Mouse (Mus musculus): ENCODE results near the gene Ppt2.

Ppt2 gene

DNA sequence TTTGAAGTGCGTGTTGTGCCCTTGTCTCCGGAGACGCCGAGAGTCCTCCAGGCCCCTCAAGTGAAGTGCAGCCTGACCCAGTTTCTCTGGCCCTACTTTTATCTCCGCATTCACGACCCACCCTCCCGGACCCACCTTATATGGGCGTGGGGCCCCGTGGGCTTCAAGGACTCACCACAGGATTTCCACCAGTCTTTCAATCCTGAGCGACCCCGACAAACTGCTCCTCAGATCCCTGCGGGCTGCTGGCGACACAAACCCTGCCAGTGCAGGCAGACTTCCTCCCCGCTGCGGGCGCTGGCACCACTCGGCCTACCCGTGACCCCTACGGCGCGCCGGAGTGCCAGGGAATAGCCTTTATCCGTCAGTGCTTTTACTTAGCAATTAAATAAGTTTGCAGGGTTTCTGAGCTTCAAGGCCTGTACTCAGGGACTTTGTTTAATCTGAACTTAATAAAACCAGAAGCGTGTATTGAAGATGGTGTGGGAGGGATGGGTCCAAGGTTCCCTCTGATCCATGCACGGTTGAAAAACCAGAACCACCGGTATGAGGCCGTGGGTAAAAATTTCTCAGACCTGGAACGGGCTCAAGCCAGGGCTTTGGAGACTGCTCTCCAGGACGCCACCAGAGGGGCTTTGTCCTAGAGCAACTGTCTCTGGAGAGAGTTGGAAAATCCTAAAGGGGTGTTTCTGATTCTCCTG, at the start of gene Ppt2:
Gene Ppt2 (minus strand): TSS at position 568 of the 701 bp plus-strand sequence.
- DNase-seq (ENCODE audit: low read depth, low spot score), result no peak

DNA sequence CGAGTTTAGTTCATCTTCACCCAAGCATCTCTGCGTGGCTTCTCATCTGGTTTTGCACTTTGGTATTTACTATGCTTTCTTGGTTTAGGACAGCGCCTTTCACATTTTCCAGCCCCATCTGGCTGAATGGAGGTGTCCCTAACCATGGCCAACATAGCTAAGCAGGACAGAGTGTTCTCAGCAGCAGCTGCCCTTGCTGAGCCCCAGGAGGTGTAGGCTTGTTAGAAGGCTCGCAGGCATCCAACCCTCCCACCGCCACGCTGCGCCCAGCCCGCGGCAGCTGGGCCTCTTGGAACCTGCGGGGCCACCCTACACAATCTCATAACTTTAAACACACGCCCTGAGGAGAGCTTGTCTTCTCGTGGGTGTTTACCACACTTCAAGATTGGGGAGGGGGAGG, 48.4 kb upstream of the Ppt2 start:
- no peak for DNase-seq (ENCODE audit: low read depth, low spot score)

DNA sequence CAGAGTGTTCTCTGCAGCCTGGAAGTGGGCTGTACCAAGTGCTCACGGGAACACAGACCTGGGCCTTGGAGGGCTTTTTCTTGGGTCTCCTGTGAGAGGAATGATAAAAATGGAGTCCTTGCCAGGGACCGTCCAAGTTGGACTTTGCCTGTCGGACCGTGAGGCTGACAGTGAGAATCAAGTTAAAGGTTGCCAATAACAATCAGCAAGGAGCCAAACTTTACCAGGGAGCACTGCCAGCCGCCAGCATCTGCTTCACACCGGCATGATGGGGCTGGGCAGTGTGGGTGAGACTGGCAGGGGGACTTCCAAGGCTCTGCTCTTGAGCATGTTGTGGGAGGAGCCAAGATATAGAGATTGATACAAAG, 47.8 kb upstream of the Ppt2 start:
- DNase-seq (ENCODE audit: low read depth, low spot score), result no peak

DNA sequence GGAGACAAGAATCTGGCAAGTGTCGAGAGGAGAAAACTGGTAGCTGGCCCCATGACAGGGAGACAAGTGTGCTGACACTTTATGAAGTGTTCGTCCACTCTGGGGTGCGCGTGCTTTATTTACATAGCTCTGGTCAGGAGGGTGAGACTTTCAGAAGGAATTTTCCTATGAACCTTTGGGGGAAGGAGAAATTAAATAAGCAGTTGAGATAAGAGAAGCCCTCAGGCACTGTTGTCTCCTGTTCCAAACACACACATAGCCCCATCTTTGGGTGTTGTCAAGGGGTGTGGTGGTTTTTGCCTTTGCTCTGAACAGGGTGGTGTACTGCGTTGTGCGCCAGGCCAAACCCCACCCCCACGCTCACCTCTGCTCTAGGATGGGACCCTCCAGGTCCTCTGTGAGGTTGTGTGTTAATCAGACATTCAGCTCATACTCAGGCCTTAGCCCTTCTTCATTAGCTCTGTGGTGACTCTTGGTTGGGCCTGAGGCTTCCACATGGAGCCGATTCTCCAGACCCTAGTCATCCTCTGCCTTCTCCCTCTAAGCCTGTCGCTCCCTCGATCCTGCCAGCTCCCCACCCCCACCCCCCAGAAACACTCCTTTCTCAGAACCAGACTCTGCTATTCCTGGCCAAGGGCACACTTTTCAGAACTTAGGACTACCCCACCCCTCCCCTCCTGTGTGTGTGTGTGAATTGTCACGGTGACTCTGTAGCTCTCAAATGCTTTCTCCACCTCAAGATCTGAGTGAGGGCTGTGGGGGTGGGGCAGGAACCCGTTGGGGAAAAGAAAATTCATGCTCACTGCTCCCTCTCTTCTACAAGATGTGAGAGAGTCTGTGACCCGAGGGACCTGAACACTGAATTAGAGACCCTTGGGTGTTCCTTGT, 47.1 kb upstream of the Ppt2 start:
- no peak for DNase-seq (ENCODE audit: low read depth, low spot score)

DNA sequence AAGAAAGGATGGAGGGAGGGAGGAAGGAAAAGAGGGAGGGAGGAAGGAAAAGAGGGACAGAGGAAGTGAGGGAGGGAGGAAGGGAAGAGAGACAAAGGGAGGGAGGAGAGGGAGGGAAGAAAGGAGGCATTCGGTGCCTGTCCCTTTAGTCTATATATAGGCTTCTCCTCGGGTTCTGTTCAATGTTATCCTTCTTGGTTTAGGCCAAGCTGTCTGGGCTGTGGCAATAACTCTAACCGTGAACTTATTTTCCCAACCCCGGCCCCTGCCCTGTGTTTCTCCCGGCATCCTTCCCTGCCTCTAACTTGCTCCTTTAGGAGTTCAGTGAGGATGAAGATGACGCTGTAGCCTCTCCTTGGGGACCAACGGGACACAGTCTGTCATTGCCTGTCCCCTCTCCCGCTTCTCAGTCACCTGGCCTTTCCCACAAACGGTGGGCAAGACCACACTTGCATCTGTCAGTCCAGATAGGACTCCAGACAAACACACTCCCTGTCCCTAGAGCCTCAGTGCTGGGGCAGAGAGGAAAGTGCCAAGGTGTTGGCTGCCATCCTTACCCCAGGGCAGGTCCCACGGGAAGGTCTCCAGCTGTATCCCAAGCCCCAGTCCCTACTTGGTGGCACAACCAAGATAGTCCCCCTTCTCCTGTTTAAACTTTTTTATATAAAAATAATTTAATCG, 46.4 kb upstream of the Ppt2 start:
- no peak for DNase-seq (ENCODE audit: low read depth, low spot score)

DNA sequence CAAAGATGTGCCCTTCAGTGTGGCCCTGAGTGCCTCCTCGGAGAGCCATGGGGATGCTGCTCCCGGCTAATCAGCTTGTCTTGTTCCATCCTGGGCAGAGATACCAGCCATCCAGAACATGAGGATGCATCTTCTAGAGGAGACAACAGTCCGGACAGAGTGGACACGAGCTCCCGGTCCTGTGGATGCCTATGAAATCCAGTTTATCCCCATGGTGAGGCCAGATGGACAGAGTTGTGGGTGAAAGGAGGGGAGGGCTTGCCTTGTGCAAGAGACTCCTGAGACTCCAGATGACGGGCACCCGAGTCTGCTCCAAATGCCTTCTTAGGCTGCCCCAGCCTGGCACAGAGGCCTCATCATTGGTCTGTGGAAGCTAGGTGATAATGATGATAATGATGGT, 44.8 kb upstream of the Ppt2 start:
- DNase-seq (ENCODE audit: low read depth, low spot score), result no peak

DNA sequence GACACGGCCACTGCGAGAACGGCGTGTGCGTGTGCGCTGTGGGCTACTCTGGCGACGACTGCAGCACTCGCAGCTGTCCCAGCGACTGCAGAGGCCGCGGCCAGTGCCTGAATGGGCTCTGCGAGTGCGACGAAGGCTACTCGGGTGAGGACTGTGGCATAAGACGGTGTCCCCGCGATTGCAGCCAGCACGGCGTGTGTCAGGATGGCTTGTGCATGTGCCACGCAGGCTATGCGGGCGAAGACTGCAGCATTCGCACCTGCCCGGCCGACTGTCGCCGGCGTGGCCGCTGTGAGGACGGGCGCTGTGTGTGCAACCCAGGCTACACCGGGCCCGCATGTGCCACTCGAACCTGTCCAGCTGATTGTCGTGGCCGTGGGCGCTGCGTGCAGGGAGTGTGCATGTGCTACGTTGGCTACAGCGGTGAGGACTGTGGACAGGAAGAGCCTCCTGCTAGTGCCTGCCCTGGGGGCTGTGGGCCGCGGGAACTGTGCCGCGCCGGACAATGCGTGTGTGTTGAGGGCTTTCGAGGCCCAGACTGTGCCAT, 44.0 kb upstream of the Ppt2 start:
- DNase-seq (ENCODE audit: low read depth, low spot score), result peak; percentile 43

DNA sequence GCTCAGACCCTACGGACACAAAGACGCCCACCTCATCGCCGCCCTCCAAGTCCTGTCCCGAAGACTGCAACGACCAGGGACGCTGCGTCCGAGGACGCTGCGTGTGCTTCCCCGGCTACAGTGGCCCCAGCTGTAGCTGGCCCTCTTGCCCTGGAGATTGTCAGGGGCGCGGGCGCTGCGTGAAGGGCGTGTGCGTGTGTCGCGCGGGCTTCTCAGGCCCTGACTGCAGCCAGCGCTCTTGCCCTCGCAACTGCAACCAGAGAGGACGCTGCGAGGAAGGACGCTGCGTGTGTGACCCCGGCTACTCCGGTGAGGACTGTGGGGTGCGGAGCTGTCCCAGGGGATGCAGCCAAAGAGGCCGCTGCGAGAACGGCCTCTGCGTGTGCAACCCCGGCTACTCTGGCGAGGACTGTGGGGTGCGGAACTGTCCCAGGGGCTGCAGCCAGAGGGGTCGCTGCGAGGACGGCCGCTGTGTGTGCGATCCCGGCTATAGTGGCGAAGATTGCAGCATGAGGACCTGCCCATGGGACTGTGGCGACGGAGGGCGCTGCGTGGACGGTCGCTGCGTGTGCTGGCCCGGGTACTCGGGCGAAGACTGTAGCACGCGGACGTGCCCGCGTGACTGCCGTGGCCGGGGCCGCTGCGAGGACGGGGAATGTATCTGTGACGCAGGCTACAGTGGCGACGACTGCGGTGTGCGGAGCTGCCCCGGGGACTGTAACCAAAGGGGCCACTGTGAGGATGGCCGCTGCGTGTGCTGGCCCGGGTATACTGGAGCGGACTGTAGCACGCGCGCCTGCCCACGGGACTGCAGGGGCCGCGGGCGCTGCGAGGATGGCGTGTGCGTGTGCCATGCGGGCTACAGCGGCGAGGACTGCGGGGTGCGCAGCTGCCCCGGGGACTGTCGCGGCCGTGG, 43.1 kb upstream of the Ppt2 start:
- DNase-seq (ENCODE audit: low read depth, low spot score), result peak; percentile 42

DNA sequence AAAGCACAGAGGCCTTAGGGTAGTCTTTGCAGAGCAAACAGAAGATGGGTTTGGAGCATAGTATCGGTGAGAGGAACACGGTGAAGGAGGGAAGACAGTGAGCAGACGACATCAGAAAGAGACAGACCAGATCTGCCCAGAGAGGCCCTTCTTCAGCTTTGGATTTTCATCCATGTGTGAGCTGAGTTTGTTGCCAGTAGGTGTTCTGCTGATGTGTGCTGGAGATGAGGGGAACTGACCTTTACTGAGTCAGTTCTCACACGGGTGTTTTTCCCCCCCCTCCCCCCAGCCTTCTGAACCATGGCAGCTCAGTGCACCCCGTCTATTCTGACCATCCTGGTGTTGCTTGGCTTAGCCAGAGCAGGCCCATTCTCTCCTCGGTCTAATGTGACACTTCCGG, 41.9 kb upstream of the Ppt2 start, which contains the start of gene Tnxb:
Gene Tnxb (plus strand): TSS at position 301 of the 400 bp plus-strand sequence.
- DNase-seq (ENCODE audit: low read depth, low spot score), result no peak

DNA sequence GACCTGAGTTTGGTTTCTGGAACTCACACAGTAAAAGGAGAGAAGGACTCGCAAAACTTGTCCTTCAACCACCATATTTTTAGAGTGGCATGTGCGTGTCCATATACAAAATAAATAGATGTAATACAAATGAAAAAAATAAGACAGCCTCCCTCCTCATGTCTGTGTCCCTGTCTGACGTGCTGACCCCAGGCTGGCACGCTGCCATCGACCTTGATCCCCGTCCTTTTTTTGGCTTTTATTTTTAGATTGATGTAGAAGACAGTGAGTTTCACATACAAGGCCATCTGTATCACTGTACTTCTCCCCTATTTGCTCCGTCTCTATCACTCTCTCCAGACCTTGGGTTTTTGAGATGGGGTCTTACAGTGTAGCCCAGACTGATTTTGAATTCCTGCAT, 36.2 kb upstream of the Ppt2 start:
- DNase-seq (ENCODE audit: low read depth, low spot score), result no peak

DNA sequence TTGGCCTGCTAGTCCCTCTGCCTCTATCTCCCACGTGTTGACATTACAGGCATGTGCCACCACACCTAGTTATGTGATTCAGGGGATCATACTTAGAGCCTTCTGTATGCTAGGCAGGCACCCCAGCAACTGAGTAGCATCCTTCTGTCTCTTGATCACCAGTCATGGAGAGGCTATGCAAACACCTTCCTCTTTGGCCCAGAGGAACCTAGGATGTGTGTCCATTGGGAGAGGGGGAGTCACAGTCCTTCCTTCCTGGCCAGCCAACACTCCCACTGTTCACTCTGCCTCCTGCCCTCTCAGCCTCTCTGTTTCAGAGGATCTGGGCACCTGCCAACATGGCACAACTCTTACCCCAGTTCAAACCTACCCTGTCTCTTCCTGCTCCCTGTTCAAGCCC, 35.2 kb upstream of the Ppt2 start:
- DNase-seq (ENCODE audit: low read depth, low spot score), result no peak

DNA sequence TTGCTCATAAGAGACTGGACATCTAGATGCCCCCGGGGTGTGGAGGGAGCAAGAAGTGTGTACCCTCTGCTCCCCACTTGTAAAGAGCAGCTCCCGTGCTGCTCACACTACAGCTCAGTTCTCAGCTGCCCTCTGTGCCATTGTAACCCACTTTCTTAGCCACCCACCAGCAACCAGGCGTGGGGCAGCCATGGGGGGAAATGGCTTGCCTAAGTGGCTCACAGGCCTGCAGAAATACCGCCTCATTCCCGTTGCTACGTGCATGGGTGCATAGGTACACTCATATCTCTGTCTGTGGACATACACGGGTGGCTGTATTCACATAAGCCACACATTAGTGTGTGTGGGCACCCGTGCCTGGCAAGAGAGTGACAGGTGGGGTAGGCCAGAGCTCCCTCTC, 34.7 kb upstream of the Ppt2 start:
- no peak for DNase-seq (ENCODE audit: low read depth, low spot score)

DNA sequence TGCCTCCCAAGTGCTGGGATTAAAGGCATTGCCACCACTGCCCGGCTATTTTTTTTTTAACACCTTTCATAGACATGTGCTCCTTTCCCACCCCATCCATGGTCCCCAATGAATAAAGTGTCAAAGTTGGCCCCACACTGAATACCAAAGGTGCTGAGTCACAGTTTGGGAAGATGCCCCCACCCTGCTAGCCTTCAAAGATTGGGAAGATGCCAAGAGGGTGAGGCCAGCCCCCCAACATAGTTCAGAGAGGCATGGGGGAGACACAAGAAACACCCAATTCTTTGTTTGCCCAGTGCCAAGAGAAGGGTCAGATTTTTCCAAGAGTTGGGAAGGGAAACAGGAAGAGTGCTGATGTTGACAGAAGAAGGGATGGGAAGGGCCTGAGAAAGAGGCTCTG, 34.2 kb upstream of the Ppt2 start:
- DNase-seq (ENCODE audit: low read depth, low spot score), result no peak

DNA sequence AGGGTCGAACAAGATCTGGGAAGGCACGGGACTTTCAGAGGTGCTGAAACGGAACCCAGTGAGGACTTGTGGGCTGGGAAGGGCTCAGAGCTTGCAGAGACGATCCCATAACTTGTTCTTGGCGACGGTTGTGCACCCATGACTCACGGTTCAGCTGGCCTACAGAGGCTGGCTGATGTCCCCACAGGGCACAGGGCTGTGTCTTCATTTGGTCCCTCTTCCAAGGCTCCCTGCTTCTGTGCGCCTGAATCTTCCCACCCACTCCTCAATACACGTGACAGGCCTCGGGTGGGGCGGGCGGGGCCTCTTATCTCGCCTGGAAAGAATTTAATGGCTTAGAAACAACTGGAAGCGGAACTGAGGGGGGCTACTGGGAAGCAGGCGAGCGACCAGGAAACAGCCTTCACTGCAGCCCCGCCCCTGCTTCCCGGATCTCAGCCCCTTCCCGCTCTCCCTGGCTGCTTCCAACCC, 32.8 kb upstream of the Ppt2 start:
- peak; percentile 61 for DNase-seq (ENCODE audit: low read depth, low spot score)

DNA sequence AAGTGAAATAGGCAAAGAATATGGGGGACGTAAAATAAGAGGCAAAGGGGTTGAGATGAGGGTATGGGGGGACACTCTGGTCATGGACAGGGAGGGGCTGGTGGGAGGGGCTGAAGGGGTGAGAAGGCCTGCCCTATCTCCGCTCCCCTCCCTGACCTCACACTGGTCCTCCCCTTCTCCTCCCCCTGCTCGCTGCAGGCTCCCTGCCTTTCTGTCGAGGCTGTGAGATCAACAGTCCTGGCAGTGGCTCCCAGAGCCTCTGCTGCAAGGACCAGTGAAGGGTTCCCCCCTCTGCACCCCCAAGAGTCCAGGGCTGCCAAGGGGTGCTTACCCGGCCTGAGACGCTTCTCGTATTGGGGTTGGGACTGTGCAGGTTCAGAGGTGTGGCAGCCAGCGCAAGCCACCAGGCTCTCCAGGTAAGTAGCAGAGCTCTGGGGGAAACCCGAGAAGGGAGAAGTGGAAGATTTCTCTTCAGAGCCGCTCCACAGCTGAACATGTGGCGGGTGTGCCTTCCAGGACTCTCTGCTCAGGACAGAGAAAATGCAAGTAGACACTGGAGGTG, 32.0 kb upstream of the Ppt2 start:
- no peak for DNase-seq (ENCODE audit: low read depth, low spot score)

DNA sequence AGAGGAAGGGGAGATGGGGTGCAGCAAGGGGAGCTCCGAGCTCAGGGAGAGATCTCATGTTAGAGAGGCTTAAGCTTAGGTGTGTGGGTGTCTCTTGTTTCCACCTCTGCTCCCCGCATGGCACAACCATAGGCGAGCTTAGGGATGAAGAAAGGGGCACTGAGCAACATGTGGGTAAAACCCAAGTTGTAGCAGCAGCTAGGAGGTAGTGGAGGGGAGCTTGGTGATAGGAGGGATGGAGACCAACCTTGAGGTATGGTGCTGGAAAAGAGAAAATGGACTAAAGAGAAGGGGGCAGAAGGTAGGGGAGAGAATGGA, 31.5 kb upstream of the Ppt2 start:
- DNase-seq (ENCODE audit: low read depth, low spot score), result no peak

DNA sequence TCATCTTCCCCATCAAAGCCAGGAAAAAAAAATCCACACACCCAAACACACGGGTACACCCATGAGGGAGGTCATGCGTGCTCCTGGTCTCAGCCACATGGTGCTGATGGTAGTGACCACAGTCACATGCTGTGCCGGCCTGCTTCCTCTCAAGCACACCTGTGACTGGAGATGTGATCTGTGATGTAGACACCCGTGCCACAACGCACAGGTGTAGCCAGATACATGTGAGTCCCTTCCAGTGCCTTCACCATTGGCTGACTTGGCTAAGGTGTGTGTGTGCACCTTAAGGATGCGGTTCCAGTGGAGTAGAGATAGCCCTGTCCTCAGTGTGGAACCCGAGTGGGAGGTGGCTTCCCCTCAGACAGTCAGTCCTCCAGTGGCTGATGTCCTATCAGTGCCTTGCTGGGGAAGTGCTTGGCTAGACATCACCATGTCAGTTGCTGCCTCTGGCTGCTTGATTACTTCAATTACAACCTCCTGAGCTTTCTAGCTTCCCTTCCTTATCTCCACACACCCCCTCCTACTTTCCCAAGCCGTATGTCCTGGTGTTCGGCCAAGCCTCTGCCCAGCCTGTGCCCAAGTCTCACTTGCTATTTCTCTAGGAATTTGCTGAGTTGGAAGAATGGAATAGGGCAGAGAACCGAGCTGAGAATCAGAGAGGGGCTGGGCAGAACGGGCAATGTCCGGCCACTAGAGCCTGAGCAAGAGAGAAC, 31.0 kb upstream of the Ppt2 start:
- no peak for DNase-seq (ENCODE audit: low read depth, low spot score)

DNA sequence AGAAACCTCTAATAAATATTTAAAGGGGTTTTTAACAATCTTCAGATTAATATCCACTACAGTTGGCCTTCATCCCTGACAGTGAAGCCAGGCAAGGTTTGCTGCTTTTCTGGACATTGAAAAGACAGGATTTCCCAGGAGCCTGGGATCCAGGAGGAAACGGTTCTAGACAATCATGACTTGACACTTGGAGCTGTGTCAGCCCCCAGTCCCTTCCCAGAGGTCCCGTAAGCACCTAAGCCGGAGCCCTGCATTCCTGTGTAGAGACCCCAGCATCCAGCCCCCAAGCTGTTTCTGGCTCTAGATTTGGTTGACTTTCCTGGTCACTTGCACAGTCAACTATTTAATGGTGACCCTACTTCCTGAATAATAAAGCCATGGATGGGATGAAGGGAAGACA, 30.3 kb upstream of the Ppt2 start:
- no peak for DNase-seq (ENCODE audit: low read depth, low spot score)

DNA sequence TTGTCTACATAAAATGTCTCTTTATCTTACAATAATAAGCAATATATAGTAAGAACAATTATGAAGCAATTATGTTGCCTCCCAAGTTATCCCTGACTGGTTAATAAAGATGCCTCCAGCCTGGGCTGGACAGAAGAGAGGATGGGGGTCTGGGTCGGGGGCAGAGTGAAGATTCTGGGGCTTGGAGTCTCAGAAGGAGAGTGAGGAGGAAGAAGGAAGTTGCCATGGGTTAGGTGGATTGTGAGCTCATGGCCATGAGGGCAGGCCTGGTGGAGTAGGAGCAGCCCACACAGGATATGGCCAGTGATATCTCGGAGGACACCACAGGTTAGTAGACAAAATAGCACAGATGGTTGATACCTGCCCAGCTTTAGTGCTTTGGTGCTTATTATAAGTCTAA, 29.8 kb upstream of the Ppt2 start:
- no peak for DNase-seq (ENCODE audit: low read depth, low spot score)

DNA sequence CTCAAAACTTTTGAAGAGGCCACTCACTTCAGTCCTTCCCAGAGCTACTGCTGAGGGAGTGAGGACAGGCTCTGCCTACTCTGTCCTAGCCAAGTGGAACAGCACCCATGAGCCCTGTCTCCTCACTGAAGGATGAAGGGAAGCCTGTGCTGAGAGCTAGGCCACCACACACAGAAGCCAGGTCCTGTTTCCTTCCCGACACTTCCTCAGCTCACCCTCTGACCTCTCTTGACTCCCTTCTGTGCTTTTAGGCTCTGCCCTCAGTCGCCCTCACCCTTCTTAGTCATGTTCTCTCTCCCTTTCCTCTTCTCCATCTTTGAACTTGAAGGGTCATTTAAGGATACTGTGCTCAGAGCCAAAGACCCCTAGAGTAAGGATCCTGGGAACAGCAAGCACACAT, 29.0 kb upstream of the Ppt2 start:
- no peak for DNase-seq (ENCODE audit: low read depth, low spot score)

Measured in ZHBTc4 (cell line).